Mouse (Mus musculus): ENCODE measurements around the gene Dcps. TPM values are rescaled to one million over a fixed set of nuclear protein-coding genes. Genes with fewer than 3 reads are reported as not detected.

Gene Dcps
- polyA plus RNA-seq, 1 experiment from 2014 or later = 93.1 TPM

DNA sequence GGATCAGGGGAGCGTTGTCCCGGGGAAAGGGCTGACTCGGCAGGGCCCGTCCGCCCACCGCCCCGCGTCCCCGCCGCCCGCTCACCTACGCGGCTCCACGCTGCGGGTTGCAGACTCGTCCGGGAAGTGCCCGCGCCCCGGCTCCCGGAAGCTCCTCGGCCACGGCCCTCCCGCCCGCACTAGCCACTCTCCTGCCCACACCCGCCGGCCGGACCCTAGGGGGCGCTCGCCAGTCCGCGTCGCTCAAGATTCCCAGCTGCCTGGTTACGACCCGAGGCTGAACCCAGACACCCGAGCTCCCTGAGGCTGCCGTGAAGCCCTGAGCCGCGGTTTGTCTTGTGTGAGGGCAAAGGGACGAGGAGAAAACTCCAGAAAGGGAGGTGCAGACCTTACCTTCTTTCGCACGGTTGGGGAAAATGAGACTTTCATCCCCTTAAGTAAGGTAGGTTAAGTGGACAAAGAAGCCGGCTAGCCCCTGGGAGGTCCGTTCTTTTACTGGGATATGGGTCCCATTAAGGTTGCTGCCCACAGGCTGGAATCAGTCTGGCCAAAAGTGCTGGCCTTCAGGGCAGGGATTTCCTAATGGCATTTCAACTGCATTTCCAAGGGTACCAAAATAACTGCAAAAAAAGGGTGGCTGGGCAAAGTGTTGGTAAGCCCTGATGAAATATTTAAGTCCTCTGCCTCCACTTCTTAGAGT lies 24.1 kb upstream of the Dcps start, which contains the start of the genes Srpr and Tirap:
Gene Srpr, plus strand, starts transcription at position 404 of the 700 bp plus-strand sequence.
Gene Tirap, minus strand, starts transcription at position 520 of the 700 bp plus-strand sequence.
- Histone ChIP-seq H3K9me3 (ENCODE audit: control insufficient read depth, low read length) (no peaks in the 10 kb centered on the region), H3K27me3 (ENCODE audit: control insufficient read depth, insufficient read depth, low read length) (no peaks in the 10 kb centered on the region), H3K36me3 (ENCODE audit: control insufficient read depth, insufficient read depth, low read length) (peaks cover 7% of the 10 kb centered on the region), H3K4me3 (ENCODE audit: low read length) (peak within 1 kb of the TSS; percentile 62), H3K27ac (ENCODE audit: low read depth, low read length) (peak within 1 kb of the TSS; percentile 30; the same call in 1 of the 2 replicates), H3K4me1 (ENCODE audit: control insufficient read depth, insufficient read depth, low read length) (peaks cover 8% of the 10 kb centered on the region), H3K9ac (ENCODE audit: low read depth, low read length) (peak within 1 kb of the TSS; percentile 78), H3K4me2 (replicated peaks; ENCODE audit: low read depth, low read length) (peak within 1 kb of the TSS; percentile 81)
- peak; percentile 96 for ATAC-seq (ENCODE audit: low FRiP score, low TSS enrichment)
- under 1% methylated on average over 40 of the region's 44 CpGs for WGBS

GRCm38 (mm10) chr9:35198945-35199771 lies 23.3 kb upstream of the Dcps start:
- peak overlapping the region; percentile 78 for H3K9ac ChIP-seq (ENCODE audit: low read depth, low read length)
- 0 out of 2 replicates have a peak overlapping the region, but pooled peaks have one; percentile 30 for H3K27ac ChIP-seq (ENCODE audit: low read depth, low read length)
- H3K9me3 ChIP-seq (ENCODE audit: control insufficient read depth, low read length) = no peaks in the 10 kb centered on the region
- no peaks in the 10 kb centered on the region for H3K27me3 ChIP-seq (ENCODE audit: control insufficient read depth, insufficient read depth, low read length)
- H3K4me2 ChIP-seq (replicated peaks; ENCODE audit: low read depth, low read length) = peak overlapping the region; percentile 81
- H3K4me1 ChIP-seq (ENCODE audit: control insufficient read depth, insufficient read depth, low read length) = peaks cover 8% of the 10 kb centered on the region
- peak overlapping the region; percentile 62 for H3K4me3 ChIP-seq (ENCODE audit: low read length)
- ATAC-seq (ENCODE audit: low FRiP score, low TSS enrichment) = peak; percentile 69
- H3K36me3 ChIP-seq (ENCODE audit: control insufficient read depth, insufficient read depth, low read length) = no peaks in the 10 kb centered on the region
- 22% methylated on average over 18 of the region's 18 CpGs for WGBS

DNA sequence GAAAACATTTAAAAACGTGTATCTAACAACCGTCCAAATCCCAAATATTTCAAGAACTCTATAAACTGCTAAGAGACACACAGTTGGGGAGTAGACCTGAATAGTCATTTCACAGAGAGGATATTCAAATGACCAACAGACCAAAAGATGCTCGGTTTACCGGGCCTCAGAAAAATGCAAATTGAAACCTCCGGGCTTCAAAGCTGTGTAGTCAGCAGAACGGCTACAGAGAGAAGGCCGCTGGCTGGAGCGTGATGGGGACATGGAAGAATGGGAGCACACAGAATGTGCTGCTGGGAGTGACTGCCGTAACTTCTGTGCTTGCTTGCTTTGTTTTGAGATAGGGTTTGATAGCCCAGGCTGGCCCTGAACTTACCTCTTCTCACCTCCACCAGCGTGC lies 22.5 kb upstream of the Dcps start:
- no peak overlapping the region for H3K4me3 ChIP-seq (ENCODE audit: low read length)
- no peak overlapping the region for H3K4me2 ChIP-seq (replicated peaks; ENCODE audit: low read depth, low read length)
- no peak overlapping the region for H3K27ac ChIP-seq (ENCODE audit: low read depth, low read length)
- H3K9ac ChIP-seq (ENCODE audit: low read depth, low read length) = no peak overlapping the region
- H3K9me3 ChIP-seq (ENCODE audit: control insufficient read depth, low read length) = no peaks in the 10 kb centered on the region
- WGBS = 67% methylated on average over 10 of the region's 10 CpGs
- H3K4me1 ChIP-seq (ENCODE audit: control insufficient read depth, insufficient read depth, low read length) = peaks cover 8% of the 10 kb centered on the region
- no peak for ATAC-seq (ENCODE audit: low FRiP score, low TSS enrichment)
- H3K27me3 ChIP-seq (ENCODE audit: control insufficient read depth, insufficient read depth, low read length) = no peaks in the 10 kb centered on the region
- no peaks in the 10 kb centered on the region for H3K36me3 ChIP-seq (ENCODE audit: control insufficient read depth, insufficient read depth, low read length)

GRCm38 (mm10) chr9:35197625-35198024 lies 21.8 kb upstream of the Dcps start:
- H3K4me3 ChIP-seq (ENCODE audit: low read length) = no peak overlapping the region
- no peak overlapping the region for H3K9ac ChIP-seq (ENCODE audit: low read depth, low read length)
- H3K36me3 ChIP-seq (ENCODE audit: control insufficient read depth, insufficient read depth, low read length) = no peaks in the 10 kb centered on the region
- no peak for ATAC-seq (ENCODE audit: low FRiP score, low TSS enrichment)
- 89% methylated on average over 3 of the region's 3 CpGs for WGBS
- no peak overlapping the region for H3K4me2 ChIP-seq (replicated peaks; ENCODE audit: low read depth, low read length)
- no peak overlapping the region for H3K27ac ChIP-seq (ENCODE audit: low read depth, low read length)
- no peaks in the 10 kb centered on the region for H3K27me3 ChIP-seq (ENCODE audit: control insufficient read depth, insufficient read depth, low read length)
- H3K4me1 ChIP-seq (ENCODE audit: control insufficient read depth, insufficient read depth, low read length) = peaks cover 8% of the 10 kb centered on the region
- no peaks in the 10 kb centered on the region for H3K9me3 ChIP-seq (ENCODE audit: control insufficient read depth, low read length)

DNA sequence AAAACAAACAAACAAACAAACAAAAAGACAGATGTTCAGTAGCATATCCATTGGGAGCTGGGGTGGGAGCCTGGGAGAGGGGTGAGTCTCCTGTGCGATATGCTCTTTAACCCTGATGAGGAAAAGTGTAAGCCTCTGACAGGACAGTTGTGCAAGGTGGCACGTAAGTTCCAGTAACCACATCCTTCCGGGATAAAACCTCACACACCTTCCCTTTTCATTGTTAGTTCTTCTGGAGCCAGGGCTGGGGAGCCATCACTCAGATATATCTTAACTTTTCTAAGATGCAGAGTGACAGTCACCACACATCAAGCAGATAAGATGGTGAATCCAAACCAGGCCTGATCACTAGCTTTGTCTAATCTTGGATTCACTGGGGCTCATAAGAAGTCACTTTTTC lies 18.2 kb upstream of the Dcps start:
- no peaks in the 10 kb centered on the region for H3K9me3 ChIP-seq (ENCODE audit: control insufficient read depth, low read length)
- H3K4me3 ChIP-seq (ENCODE audit: low read length) = no peak overlapping the region
- H3K27me3 ChIP-seq (ENCODE audit: control insufficient read depth, insufficient read depth, low read length) = no peaks in the 10 kb centered on the region
- H3K4me1 ChIP-seq (ENCODE audit: control insufficient read depth, insufficient read depth, low read length) = 0 out of 2 replicates have a peak, but pooled peaks cover 3% of the 10 kb centered on the region
- no peak overlapping the region for H3K9ac ChIP-seq (ENCODE audit: low read depth, low read length)
- peaks cover 13% of the 10 kb centered on the region for H3K36me3 ChIP-seq (ENCODE audit: control insufficient read depth, insufficient read depth, low read length)
- WGBS = 94% methylated on average over 3 of the region's 3 CpGs
- ATAC-seq (ENCODE audit: low FRiP score, low TSS enrichment) = no peak
- H3K27ac ChIP-seq (ENCODE audit: low read depth, low read length) = no peak overlapping the region
- H3K4me2 ChIP-seq (replicated peaks; ENCODE audit: low read depth, low read length) = no peak overlapping the region

DNA sequence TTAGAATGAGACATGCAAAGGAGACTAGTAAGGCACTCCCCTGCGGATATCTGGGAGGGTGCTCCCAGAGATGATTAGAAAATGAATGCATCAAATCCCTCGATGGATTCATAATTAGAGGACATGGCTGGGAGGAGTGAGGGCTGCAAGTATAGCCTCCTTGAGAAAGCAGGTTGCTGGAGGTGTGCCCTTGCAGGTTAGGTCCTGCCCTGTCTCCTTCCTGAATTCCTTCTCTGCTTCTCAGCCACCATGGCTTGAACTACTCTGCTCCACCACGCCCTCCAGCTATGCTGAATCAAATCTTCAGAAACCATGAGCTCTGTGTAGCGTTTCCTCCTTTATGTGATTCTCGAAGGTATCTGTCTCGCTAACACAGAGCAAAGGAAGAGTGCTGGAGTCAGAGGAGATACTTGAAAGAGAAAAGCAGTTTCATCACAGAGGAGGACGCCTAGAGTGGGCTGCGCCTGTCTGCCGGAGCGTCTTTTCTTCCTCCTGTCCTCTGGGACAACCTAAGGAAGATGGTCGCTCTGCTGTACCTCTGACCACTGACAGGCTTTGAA lies 17.2 kb upstream of the Dcps start:
- no peaks in the 10 kb centered on the region for H3K27me3 ChIP-seq (ENCODE audit: control insufficient read depth, insufficient read depth, low read length)
- no peak for ATAC-seq (ENCODE audit: low FRiP score, low TSS enrichment)
- H3K4me3 ChIP-seq (ENCODE audit: low read length) = no peak overlapping the region
- no peaks in the 10 kb centered on the region for H3K9me3 ChIP-seq (ENCODE audit: control insufficient read depth, low read length)
- WGBS = 85% methylated on average over 11 of the region's 11 CpGs
- H3K27ac ChIP-seq (ENCODE audit: low read depth, low read length) = no peak overlapping the region
- H3K36me3 ChIP-seq (ENCODE audit: control insufficient read depth, insufficient read depth, low read length) = peaks cover 20% of the 10 kb centered on the region
- H3K4me1 ChIP-seq (ENCODE audit: control insufficient read depth, insufficient read depth, low read length) = no peaks in the 10 kb centered on the region
- no peak overlapping the region for H3K4me2 ChIP-seq (replicated peaks; ENCODE audit: low read depth, low read length)
- H3K9ac ChIP-seq (ENCODE audit: low read depth, low read length) = no peak overlapping the region

DNA sequence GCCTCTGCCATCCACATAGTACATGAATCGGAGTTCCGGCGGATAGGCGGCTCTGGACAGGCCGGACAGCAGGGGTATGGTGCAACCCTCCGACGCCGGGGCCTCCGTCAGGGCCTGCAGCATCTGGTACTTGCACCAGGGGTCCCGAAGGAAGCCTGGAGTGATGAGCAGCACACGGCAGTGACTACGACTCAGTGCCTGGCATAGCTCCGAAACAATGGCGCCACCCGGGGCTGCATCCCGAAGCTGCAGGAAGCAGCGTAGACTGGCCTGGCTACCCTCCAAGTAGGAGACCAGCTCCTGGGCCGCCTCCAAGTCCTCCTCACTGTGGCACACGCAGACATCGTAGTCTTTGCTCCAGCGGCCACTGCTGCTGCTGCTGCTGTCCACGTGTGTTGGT lies 12.8 kb upstream of the Dcps start:
- ATAC-seq (ENCODE audit: low FRiP score, low TSS enrichment) = 0 out of 2 replicates have a peak, but pooled peaks have one; percentile 39
- Histone ChIP-seq H3K4me2 (replicated peaks; ENCODE audit: low read depth, low read length) (no peak overlapping the region), H3K27me3 (ENCODE audit: control insufficient read depth, insufficient read depth, low read length) (no peaks in the 10 kb centered on the region), H3K9ac (ENCODE audit: low read depth, low read length) (no peak overlapping the region), H3K4me3 (ENCODE audit: low read length) (no peak overlapping the region), H3K36me3 (ENCODE audit: control insufficient read depth, insufficient read depth, low read length) (peaks cover 28% of the 10 kb centered on the region), H3K27ac (ENCODE audit: low read depth, low read length) (no peak overlapping the region), H3K9me3 (ENCODE audit: control insufficient read depth, low read length) (no peaks in the 10 kb centered on the region), H3K4me1 (ENCODE audit: control insufficient read depth, insufficient read depth, low read length) (no peaks in the 10 kb centered on the region)
- WGBS = 80% methylated on average over 22 of the region's 22 CpGs

DNA sequence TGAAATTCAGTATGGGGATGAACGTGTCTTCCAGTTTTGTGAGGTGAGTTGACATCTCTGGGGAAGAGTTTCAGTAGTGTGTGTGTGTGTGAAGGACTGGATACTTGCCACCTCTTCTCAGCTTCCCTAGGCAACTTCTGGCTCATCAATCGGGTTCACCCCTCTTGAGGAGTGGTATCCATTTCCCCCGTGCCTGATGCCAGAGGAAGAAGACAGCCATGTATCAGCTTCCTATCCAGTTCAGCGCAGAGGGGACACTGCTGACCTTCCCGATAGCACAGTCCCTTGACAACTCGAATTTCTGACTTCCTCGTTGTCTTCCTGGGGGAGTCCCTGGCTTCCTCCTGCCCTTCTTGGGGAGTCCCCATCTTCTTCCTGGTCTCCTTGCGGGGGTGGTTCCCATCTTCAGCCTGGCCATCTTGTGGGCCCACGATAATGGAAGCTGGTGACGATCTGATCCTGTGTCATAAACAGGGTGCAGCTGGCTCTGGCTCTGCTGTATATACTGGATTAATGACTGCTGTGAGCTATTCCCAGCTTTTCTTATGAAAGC lies 11.6 kb upstream of the Dcps start:
- ATAC-seq (ENCODE audit: low FRiP score, low TSS enrichment) = no peak
- Histone ChIP-seq H3K27ac (ENCODE audit: low read depth, low read length) (no peak overlapping the region), H3K4me1 (ENCODE audit: control insufficient read depth, insufficient read depth, low read length) (no peaks in the 10 kb centered on the region), H3K9ac (ENCODE audit: low read depth, low read length) (no peak overlapping the region), H3K4me2 (replicated peaks; ENCODE audit: low read depth, low read length) (no peak overlapping the region), H3K36me3 (ENCODE audit: control insufficient read depth, insufficient read depth, low read length) (peaks cover 28% of the 10 kb centered on the region), H3K4me3 (ENCODE audit: low read length) (no peak overlapping the region), H3K27me3 (ENCODE audit: control insufficient read depth, insufficient read depth, low read length) (no peaks in the 10 kb centered on the region), H3K9me3 (ENCODE audit: control insufficient read depth, low read length) (no peaks in the 10 kb centered on the region)
- WGBS = 77% methylated on average over 10 of the region's 10 CpGs

All from kidney, embryonic 14.5 days (tissue).